Mouse (Mus musculus) stomach, embryonic 16.5 days (tissue): ENCODE data around the gene 2610028H24Rik. TPM values are rescaled to one million over a fixed set of nuclear protein-coding genes. Genes with fewer than 3 reads are reported as not detected.

ENCODE experiments used
- ATAC-seq: fragments of 200-750 bp; cut with Nextera tagmentation; 2 replicates; pipeline ENCODE4 v1.8.0; 2017; ENCODE audit warnings: moderate number of reproducible peaks, moderate TSS enrichment; ENCODE audit not compliant: insufficient read depth, low FRiP score
- H3K27ac ChIP-seq: fragments of 300-500 bp; sonication (generic); 2 replicates; pipeline ENCODE4 v1.5.1; 2014; ENCODE audit warnings: low read length
- H3K27me3 ChIP-seq: fragments of 300-500 bp; sonication (generic); 2 replicates; pipeline ENCODE4 v1.6.1; 2014; ENCODE audit warnings: low read length, control low read depth, mixed read lengths; ENCODE audit not compliant: control insufficient read depth, insufficient read depth
- H3K36me3 ChIP-seq: fragments of 300-500 bp; sonication (generic); 2 replicates; pipeline ENCODE4 v1.6.1; 2014; ENCODE audit warnings: low read length; ENCODE audit not compliant: control insufficient read depth, insufficient read depth
- H3K4me1 ChIP-seq: fragments of 300-500 bp; sonication (generic); 2 replicates; pipeline ENCODE4 v1.6.1; 2014; ENCODE audit warnings: low read length, control low read depth, mixed read lengths; ENCODE audit not compliant: control insufficient read depth, insufficient read depth
- H3K4me2 ChIP-seq: fragments of 300-500 bp; sonication (generic); 2 replicates; pipeline ENCODE4 v1.6.1; 2014; ENCODE audit warnings: low read depth, low read length, mixed read lengths
- H3K4me3 ChIP-seq: fragments of 300-500 bp; sonication (generic); replicated peaks from 2 replicates; pipeline ENCODE4 v1.5.1; 2014; ENCODE audit warnings: mild to moderate bottlenecking, low read length
- H3K9ac ChIP-seq: fragments of 300-500 bp; sonication (generic); 2 replicates; pipeline ENCODE4 v1.6.1; 2014; ENCODE audit warnings: low read length
- H3K9me3 ChIP-seq: fragments of 300-500 bp; sonication (generic); replicated peaks from 2 replicates; pipeline ENCODE4 v1.6.1; 2016; ENCODE audit warnings: low read length, control low read depth; ENCODE audit not compliant: control insufficient read depth
- WGBS: fragments of 180-500 bp; shearing (Covaris S2); extraction: QIAGEN DNeasy Blood & Tissue Kit; methylation state at CpG from one replicate; pipeline ENCODE4 v1.1.7; 2014; 5-methylcytosine and 5-hydroxymethylcytosine counted together
- polyA plus RNA-seq: library from polyadenylated mRNA; unstranded; fragments of >200 nt; fragmentation: Nextera tagmentation; extraction: Ambion mirVana; gene quantifications from 2 replicates; pipeline ENCODE4 v1.2.1, GENCODE M21; 2015

The 2610028H24Rik gene
- 0.25 TPM in 1 of 2 replicates, not detected in the other for polyA plus RNA-seq

GRCm38 (mm10) chr10:76448851-76449250 is at the start of gene 2610028H24Rik:
Gene 2610028H24Rik (plus strand): TSS chr10:76449081.
- no peaks in the 10 kb centered on the region for H3K36me3 ChIP-seq
- H3K4me1 ChIP-seq = peaks cover 1% of the 10 kb centered on the region; the same call in 1 of the 2 replicates
- H3K9ac ChIP-seq = no peak within 1 kb of the TSS
- no peaks in the 10 kb centered on the region for H3K27me3 ChIP-seq
- no peak within 1 kb of the TSS for H3K27ac ChIP-seq
- 59% methylated on average over 5 of the region's 5 CpGs for WGBS
- H3K4me2 ChIP-seq = no peak within 1 kb of the TSS
- no peak within 1 kb of the TSS for H3K4me3 ChIP-seq
- H3K9me3 ChIP-seq = no peaks in the 10 kb centered on the region
- no peak for ATAC-seq

GRCm38 (mm10) chr10:76408520-76408919 is 40.4 kb upstream of the 2610028H24Rik start:
- H3K27me3 ChIP-seq = no peaks in the 10 kb centered on the region
- ATAC-seq = no peak
- H3K4me1 ChIP-seq = no peaks in the 10 kb centered on the region
- no peaks in the 10 kb centered on the region for H3K9me3 ChIP-seq
- no peak overlapping the region for H3K4me2 ChIP-seq
- 94% methylated on average over 10 of the region's 10 CpGs for WGBS
- H3K4me3 ChIP-seq = no peak overlapping the region
- no peak overlapping the region for H3K9ac ChIP-seq
- peaks cover 24% of the 10 kb centered on the region for H3K36me3 ChIP-seq
- H3K27ac ChIP-seq = no peak overlapping the region

GRCm38 (mm10) chr10:76416811-76417210 is 32.1 kb upstream of the 2610028H24Rik start:
- peaks cover 25% of the 10 kb centered on the region for H3K36me3 ChIP-seq
- WGBS = 95% methylated on average over 12 of the region's 12 CpGs

GRCm38 (mm10) chr10:76425674-76426073 is 23.2 kb upstream of the 2610028H24Rik start:
- H3K4me1 ChIP-seq = no peaks in the 10 kb centered on the region
- WGBS = 89% methylated on average over 7 of the region's 7 CpGs
- no peak overlapping the region for H3K4me2 ChIP-seq
- H3K36me3 ChIP-seq = peaks cover 23% of the 10 kb centered on the region
- H3K9ac ChIP-seq = no peak overlapping the region
- H3K9me3 ChIP-seq = no peaks in the 10 kb centered on the region
- no peak for ATAC-seq
- H3K27ac ChIP-seq = no peak overlapping the region
- no peak overlapping the region for H3K4me3 ChIP-seq
- H3K27me3 ChIP-seq = no peaks in the 10 kb centered on the region

More at GRCm38 (mm10) chr10:76416811-76417210, 32.1 kb upstream of the 2610028H24Rik start:
- no peak overlapping the region for H3K4me3 ChIP-seq
- ATAC-seq = no peak
- no peaks in the 10 kb centered on the region for H3K9me3 ChIP-seq
- H3K27ac ChIP-seq = no peak overlapping the region
- H3K27me3 ChIP-seq = no peaks in the 10 kb centered on the region
- no peak overlapping the region for H3K9ac ChIP-seq
- H3K4me2 ChIP-seq = no peak overlapping the region
- no peaks in the 10 kb centered on the region for H3K4me1 ChIP-seq

- H3K9me3 ChIP-seq = no peaks in the 10 kb centered on the region
- no peak overlapping the region for H3K4me2 ChIP-seq
- no peak overlapping the region for H3K4me3 ChIP-seq
- H3K27ac ChIP-seq = no peak overlapping the region
- H3K36me3 ChIP-seq = 0 out of 2 replicates have a peak, but pooled peaks cover 8% of the 10 kb centered on the region
- no peaks in the 10 kb centered on the region for H3K4me1 ChIP-seq
- H3K9ac ChIP-seq = no peak overlapping the region
- ATAC-seq = no peak
- no peaks in the 10 kb centered on the region for H3K27me3 ChIP-seq
- 95% methylated on average over 11 of the region's 11 CpGs for WGBS
Measured at GRCm38 (mm10) chr10:76433925-76434324, 15.0 kb upstream of the 2610028H24Rik start.

- no peak for ATAC-seq
- H3K9me3 ChIP-seq = no peaks in the 10 kb centered on the region
Measured at GRCm38 (mm10) chr10:76439107-76439890, 9.6 kb upstream of the 2610028H24Rik start.

GRCm38 (mm10) chr10:76440281-76440680 is 8.6 kb upstream of the 2610028H24Rik start, which contains the start of gene AC141477.1:
Gene AC141477.1 (minus strand): TSS chr10:76440444.
- Histone ChIP-seq H3K27me3 (no peaks in the 10 kb centered on the region), H3K4me2 (peak within 1 kb of the TSS; percentile 87; the same call in 1 of the 2 replicates), H3K4me1 (peaks cover 18% of the 10 kb centered on the region), H3K27ac (peak within 1 kb of the TSS; percentile 46; the same call in 1 of the 2 replicates), H3K36me3 (0 out of 2 replicates have a peak, but pooled peaks cover 3% of the 10 kb centered on the region), H3K4me3 (no peak within 1 kb of the TSS), H3K9ac (no peak within 1 kb of the TSS), H3K9me3 (no peaks in the 10 kb centered on the region)
- ATAC-seq = no peak
- WGBS = 93% methylated on average over 17 of the region's 17 CpGs

More at GRCm38 (mm10) chr10:76439107-76439890, 9.6 kb upstream of the 2610028H24Rik start:
- H3K4me1 ChIP-seq = peaks cover 18% of the 10 kb centered on the region
- H3K4me3 ChIP-seq = no peak overlapping the region
- H3K27me3 ChIP-seq = no peaks in the 10 kb centered on the region
- H3K27ac ChIP-seq = peak overlapping the region; percentile 46; the same call in 1 of the 2 replicates
- H3K36me3 ChIP-seq = 0 out of 2 replicates have a peak, but pooled peaks cover 3% of the 10 kb centered on the region
- WGBS = 77% methylated on average over 9 of the region's 9 CpGs
- no peak overlapping the region for H3K9ac ChIP-seq
- no peak overlapping the region for H3K4me2 ChIP-seq

GRCm38 (mm10) chr10:76442178-76443088 is 6.4 kb upstream of the 2610028H24Rik start, which contains the start of gene Pcnt:
Gene Pcnt (minus strand): TSS chr10:76442786.
- ATAC-seq = peak; percentile 99
- under 1% methylated on average over 78 of the region's 78 CpGs for WGBS
- Histone ChIP-seq H3K36me3 (0 out of 2 replicates have a peak, but pooled peaks cover 3% of the 10 kb centered on the region), H3K4me1 (peaks cover 18% of the 10 kb centered on the region), H3K27ac (peak within 1 kb of the TSS; percentile 99), H3K4me2 (peak within 1 kb of the TSS; percentile 87), H3K27me3 (no peaks in the 10 kb centered on the region), H3K9me3 (no peaks in the 10 kb centered on the region), H3K4me3 (peak within 1 kb of the TSS; percentile 99), H3K9ac (peak within 1 kb of the TSS; percentile 93)
